16 mouse cellular contexts compared by ENCODE assay signal in the genomic region with DNA sequence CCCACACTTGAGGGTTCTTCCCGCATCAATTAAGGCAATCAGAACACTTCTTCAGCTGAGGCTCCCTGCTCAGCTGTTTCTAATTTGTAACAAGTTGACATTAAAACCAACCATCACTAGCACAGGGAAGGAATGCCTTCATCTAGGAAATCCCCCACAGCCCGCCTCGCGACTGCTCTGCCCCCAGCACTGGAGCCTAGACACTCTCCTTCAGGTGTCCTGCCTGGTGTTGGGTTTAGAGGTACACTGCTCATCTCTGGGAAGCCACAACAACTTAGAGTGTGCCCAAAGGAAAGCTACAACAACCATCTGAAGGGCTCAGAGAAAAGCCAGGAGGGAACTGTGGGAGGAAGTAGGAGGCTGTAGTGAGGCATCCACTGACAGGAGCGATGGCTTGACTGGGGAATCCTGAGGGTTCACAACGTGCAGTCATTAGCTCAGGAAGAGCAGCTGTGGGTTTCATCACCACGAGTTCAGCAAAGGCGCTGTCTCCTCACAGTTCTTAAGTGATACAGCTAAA. TPM values are rescaled to one million over a fixed set of nuclear protein-coding genes. Genes with fewer than 3 reads are reported as not detected.
DNase-seq lines count a peak whose midpoint lies in the region; ATAC-seq and TF ChIP-seq lines count a peak whose summit lies in the region.
"Had no signal": no experiment of that assay in that cellular context is flagged by ENCODE, and none has a peak within 500 bp of the region (broad histone marks: within the 10 kb centered on the region; RNA-seq: fewer than 3 reads in every experiment).

No protein-coding gene starts in this region.

- no peak overlapping the region for H3K27ac ChIP-seq in embryonic facial prominence, embryonic 14.5 days (replicated peaks; ENCODE audit: low read depth, low read length)
- H3K27ac ChIP-seq in olfactory bulb, adult 2 months (ENCODE audit: insufficient read depth, low read depth, low read length), result 0 out of 2 replicates have a peak overlapping the region, but pooled peaks have one; percentile 2
- H3K27ac ChIP-seq in gastrocnemius, adult 2 months, result no peak overlapping the region
- H3K27ac ChIP-seq: limb, embryonic 12.5 days; midbrain, embryonic 12.5 days had no signal

- H3K9ac ChIP-seq in embryonic facial prominence, embryonic 14.5 days (ENCODE audit: low read depth, low read length), result no peak overlapping the region
- H3K9ac ChIP-seq: limb, embryonic 12.5 days; midbrain, embryonic 12.5 days had no signal

- TF ChIP-seq CTCF in olfactory bulb, adult 2 months (IDR thresholded peaks at IDR 0.05; ENCODE audit: insufficient read depth, low read depth, low read length), result no peak
- TF ChIP-seq CTCF in gastrocnemius, adult 2 months (IDR thresholded peaks at IDR 0.05), result no peak

- H3K27me3 ChIP-seq in embryonic facial prominence, embryonic 14.5 days (replicated peaks; ENCODE audit: control insufficient read depth, insufficient read depth, low read length), result no peaks in the 10 kb centered on the region
- H3K27me3 ChIP-seq: limb, embryonic 12.5 days; midbrain, embryonic 12.5 days had no signal

- no peaks in the 10 kb centered on the region for H3K36me3 ChIP-seq in embryonic facial prominence, embryonic 14.5 days (ENCODE audit: control insufficient read depth, insufficient read depth, low read length)
- H3K36me3 ChIP-seq: G1E; limb, embryonic 12.5 days; midbrain, embryonic 12.5 days had no signal

- no peak for TF ChIP-seq POLR2A in olfactory bulb, adult 2 months (IDR thresholded peaks at IDR 0.05; ENCODE audit: insufficient read depth, low read depth, low read length)

- intact Hi-C loops in gastrocnemius, adult 2 months (cut with DNase I), result no loop called here

- 41% methylated on average over 8 of the region's 8 CpGs for WGBS in embryonic facial prominence, embryonic 14.5 days
- WGBS in olfactory bulb, adult 2 months, result 23% methylated on average over 8 of the region's 8 CpGs

- no peak for ATAC-seq in embryonic facial prominence, embryonic 14.5 days (ENCODE audit: low read depth)

- no peak overlapping the region for H3K4me3 ChIP-seq in embryonic facial prominence, embryonic 14.5 days (ENCODE audit: low read depth, low read length)
- H3K4me3 ChIP-seq in olfactory bulb, adult 2 months (ENCODE audit: insufficient read depth, low read depth, low read length), result no peak overlapping the region
- no peak overlapping the region for H3K4me3 ChIP-seq in gastrocnemius, adult 2 months
- H3K4me3 ChIP-seq: limb, embryonic 12.5 days; midbrain, embryonic 12.5 days; myocyte had no signal

- DNase-seq in layer of hippocampus, adult 18-20 months (ENCODE audit: low spot score in 2 of 2), result peak; percentile 34 to 62
- no peak for DNase-seq in layer of hippocampus, postnatal 25 days (ENCODE audit: extremely low spot score in 1 of 2, low spot score in 1 of 2)
- peak; percentile 23 for DNase-seq in embryonic facial prominence, embryonic 14.5 days (ENCODE audit: low spot score)
- DNase-seq in layer of hippocampus, adult 8-10 months (ENCODE audit: low spot score in 2 of 2), result peak; percentile 38 to 44
- no peak for DNase-seq in gastrocnemius, adult 2 months
- no peak for DNase-seq in kidney, postnatal 25 days
- DNase-seq in cerebellum, adult 9-11 months, result no peak
- DNase-seq: adrenal gland, postnatal 10 days; gastrocnemius, postnatal 25 days; lung, postnatal 4 days had no signal

- no peak overlapping the region for H3K4me2 ChIP-seq in embryonic facial prominence, embryonic 14.5 days (ENCODE audit: low read depth, low read length)
- H3K4me2 ChIP-seq: heart, embryonic 11.5 days; limb, embryonic 12.5 days; midbrain, embryonic 12.5 days had no signal

- H3K9me3 ChIP-seq in embryonic facial prominence, embryonic 14.5 days (ENCODE audit: control insufficient read depth, low read length), result no peaks in the 10 kb centered on the region
- H3K9me3 ChIP-seq: G1E; limb, embryonic 12.5 days; midbrain, embryonic 12.5 days had no signal

- no peaks in the 10 kb centered on the region for H3K4me1 ChIP-seq in embryonic facial prominence, embryonic 14.5 days (ENCODE audit: control insufficient read depth, insufficient read depth, low read length)
- H3K4me1 ChIP-seq in olfactory bulb, adult 2 months (ENCODE audit: control insufficient read depth, insufficient read depth, low read length), result peaks cover 11% of the 10 kb centered on the region
- H3K4me1 ChIP-seq: limb, embryonic 12.5 days; midbrain, embryonic 12.5 days had no signal

RNA-seq across cellular contexts. Expression of a gene that starts 30.8 kb away (rescaled TPM):
- total RNA-seq in layer of hippocampus, adult 18-20 months (2021), result 100 to 1,000 TPM; 209 to 215 TPM
- 100 to 1,000 TPM; 190 to 202 TPM for total RNA-seq in layer of hippocampus, postnatal 25 days (2021)
- 0.51 and 1.4 TPM in 2 replicates for polyA plus RNA-seq in embryonic facial prominence, embryonic 14.5 days (2014; fragmentation: Nextera tagmentation; extraction: Ambion mirVana)
- total RNA-seq in layer of hippocampus, adult 8-10 months (2022), result 100 to 1,000 TPM; 171 to 234 (median 200) TPM
- polyA plus RNA-seq in olfactory bulb, adult 2 months (2012; ENCODE audit: insufficient read depth, insufficient read length, low replicate concordance, missing spikeins), result not detected in 2 replicates
- total RNA-seq in gastrocnemius, adult 2 months (2021), result under 1 TPM; 0.41 to 0.70 TPM
- polyA plus RNA-seq: G1E had no signal

Comparison
In these comparisons a context has a peak if more than half of its experiments do, and no peak if none do; other contexts are left out.
1. DNase-seq: peak in layer of hippocampus, adult 18-20 months (2 of 2), embryonic facial prominence, embryonic 14.5 days (single experiment) and layer of hippocampus, adult 8-10 months (2 of 2); none in layer of hippocampus, postnatal 25 days (0 of 2), gastrocnemius, adult 2 months (single experiment), kidney, postnatal 25 days (0 of 2) and cerebellum, adult 9-11 months (single experiment).
2. RNA of a gene that starts 30.8 kb away (total RNA-seq): 171 to 234 TPM in layer of hippocampus, adult 8-10 months, 209 to 215 TPM in layer of hippocampus, adult 18-20 months and 190 to 202 TPM in layer of hippocampus, postnatal 25 days; 0.41 to 0.70 TPM in gastrocnemius, adult 2 months; every median in the first group is over 100 times any median in the second.